Mouse (Mus musculus) NIH3T3 (cell line): Measurements from ENCODE around the gene Zswim3.

Source experiments
- DNase-seq: peaks from one replicate; pipeline ENCODE4 v3.0.0-alpha.2; 2012; ENCODE audit warnings: low read depth

Zswim3 gene

DNA sequence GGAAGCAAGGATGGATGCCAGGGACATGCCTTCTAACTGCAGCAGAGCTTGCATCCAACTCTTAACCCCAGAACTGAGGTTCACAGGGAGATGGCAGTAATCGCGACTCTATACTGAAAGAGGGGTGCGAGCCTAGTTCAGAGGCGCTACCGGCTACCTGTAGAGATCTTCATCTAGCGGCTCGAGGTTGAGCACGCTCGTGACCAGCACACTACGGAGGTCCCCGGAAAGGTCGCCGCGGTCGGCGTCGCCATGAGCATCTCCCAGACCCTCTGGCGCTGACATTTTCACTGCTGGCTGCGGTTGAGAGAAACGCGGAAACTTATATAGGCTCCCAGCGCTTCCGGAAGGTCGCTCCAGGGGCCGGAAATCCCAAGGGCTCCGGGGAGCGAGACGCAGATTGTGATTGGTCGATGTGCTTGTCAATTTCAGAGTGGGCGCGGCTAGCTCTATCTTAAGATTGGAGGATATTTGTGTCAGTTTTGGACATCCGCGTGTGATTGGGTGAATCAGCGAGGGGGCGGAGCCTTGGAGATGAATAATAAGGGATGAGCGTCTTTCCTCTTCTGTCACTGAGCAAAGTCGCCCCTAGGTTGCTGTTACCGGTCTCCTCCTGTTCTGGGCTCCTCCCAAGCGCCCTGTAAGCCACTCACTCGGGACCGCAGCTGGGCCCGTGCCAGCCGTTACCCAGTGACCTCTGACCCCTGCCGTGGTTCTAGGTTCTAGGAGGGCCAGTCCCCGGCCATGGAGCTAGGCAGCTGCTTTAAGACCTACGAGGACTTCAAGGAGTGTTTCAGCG is at the start of gene Zswim3, which contains the start of gene Acot8:
Gene Zswim3, plus strand, starts transcription at position 566 of the 799 bp plus-strand sequence.
Gene Acot8, minus strand, starts transcription at position 350 of the 799 bp plus-strand sequence.
- DNase-seq = peak; percentile 99

DNA sequence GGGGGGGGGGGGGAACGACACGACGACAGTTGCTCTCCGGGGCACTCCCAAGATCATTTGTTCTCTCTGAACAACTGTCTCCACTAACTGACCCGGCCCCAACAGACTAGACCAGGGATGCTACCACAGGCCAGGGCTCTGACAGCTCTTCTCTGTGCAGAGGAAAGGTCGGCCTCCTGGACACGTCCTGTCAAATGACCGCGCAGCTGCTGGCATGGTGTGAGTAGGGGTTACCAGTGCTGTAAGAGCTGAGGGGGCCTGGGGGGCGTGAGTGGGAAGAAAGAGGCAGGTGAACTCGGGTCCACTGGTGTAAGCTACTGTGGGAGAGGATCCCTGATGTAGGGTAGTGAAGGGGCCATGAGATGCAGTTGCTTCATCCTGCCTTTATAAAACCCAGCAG is 47.1 kb upstream of the Zswim3 start:
- no peak for DNase-seq

DNA sequence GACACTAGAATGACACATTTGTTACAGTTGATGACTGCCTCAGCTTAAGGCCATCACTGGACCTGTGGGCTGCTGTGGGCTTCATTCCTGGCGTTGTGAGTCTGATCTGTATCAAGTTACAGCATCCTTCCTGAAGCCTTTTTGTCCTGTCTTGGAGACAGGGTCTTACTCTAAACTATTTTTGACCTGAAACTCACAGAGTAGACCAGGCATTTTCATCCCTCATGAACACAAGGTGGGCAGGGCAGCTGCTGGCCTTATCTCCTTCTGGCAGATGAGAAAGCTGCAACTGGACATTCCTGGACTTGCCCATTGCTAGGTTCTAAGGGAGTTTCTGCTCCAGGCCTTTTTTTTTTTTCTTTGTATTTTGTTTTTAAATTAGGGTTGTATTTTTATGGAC is 46.2 kb upstream of the Zswim3 start:
- DNase-seq = no peak

DNA sequence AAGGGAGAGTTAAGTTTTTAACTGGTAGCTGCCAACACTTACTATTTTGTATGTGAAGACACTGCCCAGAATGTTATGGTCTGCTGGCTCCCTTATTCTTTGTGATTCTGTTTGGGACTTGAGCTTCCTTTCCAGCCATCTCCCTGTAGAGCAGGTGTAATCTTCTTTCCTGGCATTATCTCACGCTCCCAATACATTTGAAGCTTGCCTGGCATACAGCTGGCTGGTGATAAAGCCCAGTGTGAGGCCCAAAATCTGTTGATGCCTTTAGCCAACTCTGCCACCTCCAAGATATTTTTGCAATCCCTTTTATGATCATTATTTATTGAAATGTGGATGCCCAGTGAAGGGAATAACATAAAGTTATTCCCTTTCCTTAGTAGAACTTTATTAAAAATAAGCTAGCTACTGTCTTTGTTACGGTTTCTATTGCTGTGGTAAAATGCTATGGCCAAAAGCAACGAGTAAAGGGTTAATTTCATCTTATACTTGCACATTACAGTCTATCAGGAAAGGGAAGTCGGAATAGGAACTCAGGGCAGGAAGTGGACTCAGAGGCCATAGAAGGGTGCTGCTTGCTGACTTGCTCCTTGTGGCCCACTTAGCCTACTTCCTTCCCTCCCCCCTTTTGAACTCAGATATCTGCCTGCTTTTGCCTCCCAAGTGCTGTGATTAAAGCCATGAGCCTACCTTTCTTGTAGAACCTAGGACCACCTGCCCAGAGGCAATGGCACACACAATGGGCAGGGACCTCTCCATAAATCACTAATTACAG is 44.7 kb upstream of the Zswim3 start:
- no peak for DNase-seq

DNA sequence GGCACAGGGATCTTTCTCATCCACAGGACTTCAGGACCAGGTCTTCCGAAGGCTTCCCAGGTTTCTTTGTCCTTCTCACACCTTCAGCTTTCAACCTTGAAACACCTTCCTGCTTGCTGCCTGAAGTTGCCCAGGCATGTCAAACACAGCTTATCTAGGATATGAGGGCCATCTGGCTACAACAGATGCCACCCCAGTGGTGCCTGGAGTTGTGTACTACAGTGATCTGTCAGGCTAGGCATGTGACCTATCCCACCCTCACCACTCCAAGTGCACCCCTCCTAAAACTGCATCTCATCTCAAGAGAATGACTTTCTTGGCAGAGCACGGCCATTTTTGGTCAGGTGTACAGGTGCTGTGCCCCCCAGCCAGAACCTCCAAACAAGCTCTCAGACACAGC is 43.4 kb upstream of the Zswim3 start:
- no peak for DNase-seq

- DNase-seq = no peak
These were observed 42.9 kb upstream of the Zswim3 start for GRCm38 (mm10) chr2:164761971-164762370.

GRCm38 (mm10) chr2:164762593-164762992 is 42.3 kb upstream of the Zswim3 start:
- DNase-seq = no peak

- no peak for DNase-seq
These were observed 39.1 kb upstream of the Zswim3 start for GRCm38 (mm10) chr2:164765841-164766240.

GRCm38 (mm10) chr2:164767812-164768540 is 36.9 kb upstream of the Zswim3 start:
- DNase-seq = no peak

DNA sequence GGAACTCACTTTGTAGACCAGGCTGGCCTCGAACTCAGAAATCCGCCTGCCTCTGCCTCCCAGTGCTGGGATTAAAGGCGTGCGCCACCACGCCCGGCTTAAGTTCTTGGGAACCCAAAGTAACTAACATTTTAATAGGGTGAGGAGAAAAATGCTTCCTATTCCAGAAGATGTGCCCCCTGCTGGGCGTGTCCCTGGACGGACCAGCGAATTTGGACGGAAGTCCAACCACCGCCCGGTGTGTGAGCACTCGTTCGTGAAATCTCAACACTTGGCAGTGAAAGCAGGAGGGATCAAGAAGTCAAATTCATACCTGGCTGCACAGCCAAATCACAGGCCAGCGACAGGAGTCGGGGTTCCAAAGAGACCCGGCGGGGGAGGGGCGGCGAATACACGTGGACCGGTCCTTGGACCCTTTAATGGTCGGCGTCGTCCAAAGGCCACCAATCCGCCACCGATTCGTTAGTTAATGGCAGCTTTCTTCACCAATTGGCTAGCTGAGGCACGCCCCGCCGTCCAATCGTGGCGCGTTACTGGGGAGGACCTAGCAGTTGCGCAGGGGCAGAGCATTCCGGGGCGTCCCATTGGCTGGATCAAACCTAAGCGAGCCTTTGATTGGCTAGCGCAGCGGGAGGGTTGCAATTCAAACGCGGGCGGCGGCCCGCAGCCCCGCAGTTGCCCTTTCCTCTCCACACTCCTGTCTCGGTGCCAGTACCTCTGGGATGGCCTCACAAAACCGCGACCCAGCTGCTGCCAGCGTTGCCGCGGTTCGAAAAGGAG is 35.5 kb upstream of the Zswim3 start, which contains the start of gene Ube2c:
Gene Ube2c, plus strand, starts transcription at position 641 of the 780 bp plus-strand sequence.
- peak; percentile 99 for DNase-seq

- DNase-seq = no peak
These were observed 34.6 kb upstream of the Zswim3 start for GRCm38 (mm10) chr2:164770279-164770678.

DNA sequence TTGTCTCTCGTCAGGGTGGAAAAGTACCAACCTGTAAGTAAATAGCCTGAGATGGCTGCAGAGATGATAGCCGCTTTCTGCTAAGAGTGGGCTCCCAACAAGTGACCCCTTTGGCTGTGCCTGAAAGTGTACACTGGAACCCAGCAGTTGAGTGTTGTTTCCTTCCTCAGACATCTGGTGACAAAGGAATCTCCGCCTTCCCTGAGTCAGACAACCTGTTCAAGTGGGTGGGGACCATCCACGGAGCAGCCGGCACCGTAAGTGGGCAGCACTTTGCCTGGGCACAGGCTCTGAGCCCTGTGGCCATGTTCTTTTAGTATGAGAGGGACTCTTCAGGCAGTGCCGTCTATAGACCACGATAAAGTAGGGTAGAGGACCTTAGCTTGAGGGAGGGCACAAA is 33.8 kb upstream of the Zswim3 start:
- DNase-seq = no peak

GRCm38 (mm10) chr2:164773229-164773988 is 31.5 kb upstream of the Zswim3 start:
- DNase-seq = no peak

DNA sequence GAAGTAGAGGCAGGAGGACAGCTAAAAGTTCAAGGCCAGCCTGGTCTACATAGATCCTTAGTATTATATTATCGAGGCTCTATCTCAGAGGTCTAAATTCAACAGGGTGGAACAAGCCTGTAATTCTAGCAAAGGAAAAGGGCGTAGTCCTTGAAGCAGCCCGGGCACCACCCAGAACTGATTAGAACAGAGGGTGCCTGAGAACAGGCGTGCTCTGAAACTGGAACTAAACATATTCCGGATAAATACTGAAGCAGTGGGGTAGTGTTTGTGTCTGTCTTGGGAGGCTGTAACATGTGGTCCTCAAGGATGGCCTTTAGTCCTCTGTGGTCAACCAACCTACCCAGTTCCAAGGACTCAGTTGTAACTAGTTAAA is 30.9 kb upstream of the Zswim3 start:
- no peak for DNase-seq

DNA sequence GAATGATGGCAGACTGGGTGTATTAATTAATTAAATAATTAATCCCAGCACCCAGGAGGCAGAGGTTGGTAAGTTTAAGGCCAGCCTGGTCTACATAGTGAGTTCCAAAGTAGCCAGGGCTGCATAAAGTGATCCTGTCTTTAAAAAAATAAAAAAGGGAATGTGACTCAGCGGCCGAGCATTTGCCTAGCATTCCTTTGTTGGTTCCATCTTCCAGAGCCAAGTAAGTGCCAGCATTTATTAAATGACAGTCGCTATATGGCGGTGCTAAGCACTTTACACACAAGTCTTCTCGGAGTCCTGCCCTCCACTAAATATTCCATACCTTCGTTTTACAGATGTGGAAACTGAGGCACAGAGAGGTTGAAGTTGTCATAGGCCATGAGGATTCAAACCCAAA is 28.8 kb upstream of the Zswim3 start:
- peak; percentile 69 for DNase-seq

DNA sequence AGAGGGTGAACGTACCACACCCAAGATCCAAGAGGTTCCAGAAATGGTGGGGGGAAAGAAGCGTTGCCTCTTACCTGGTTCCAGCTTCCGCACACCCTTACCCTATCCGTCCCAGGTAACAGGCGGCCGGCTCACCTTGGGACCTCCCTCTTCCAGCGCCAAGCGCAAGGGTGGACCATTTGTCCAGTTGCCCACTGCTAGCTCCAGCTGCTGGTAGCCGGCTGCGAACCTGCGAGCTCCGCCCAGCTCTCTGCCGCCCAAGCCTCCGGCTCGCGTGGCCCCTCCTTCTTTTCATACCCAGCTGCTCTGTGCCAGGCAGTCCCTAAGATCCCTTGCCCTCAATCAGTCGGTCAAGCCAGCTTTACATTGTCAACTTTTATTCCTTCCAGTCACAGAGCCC is 28.1 kb upstream of the Zswim3 start:
- no peak for DNase-seq

GRCm38 (mm10) chr2:164777246-164778014 is 27.5 kb upstream of the Zswim3 start:
- DNase-seq = no peak

DNA sequence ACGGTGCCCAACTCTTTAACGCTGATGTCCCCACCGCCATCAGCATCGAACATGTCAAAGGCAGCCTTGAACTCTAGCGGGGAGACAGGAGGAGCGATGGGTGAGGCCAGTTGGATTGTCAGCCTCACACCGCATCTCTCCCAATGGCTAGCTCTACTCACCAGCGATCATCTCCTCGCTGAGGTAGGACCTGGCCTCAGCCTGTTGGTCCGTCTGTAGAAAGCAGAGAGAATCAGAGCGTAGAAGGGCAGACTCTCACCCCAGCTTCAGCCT is 26.9 kb upstream of the Zswim3 start:
- DNase-seq = no peak

DNA sequence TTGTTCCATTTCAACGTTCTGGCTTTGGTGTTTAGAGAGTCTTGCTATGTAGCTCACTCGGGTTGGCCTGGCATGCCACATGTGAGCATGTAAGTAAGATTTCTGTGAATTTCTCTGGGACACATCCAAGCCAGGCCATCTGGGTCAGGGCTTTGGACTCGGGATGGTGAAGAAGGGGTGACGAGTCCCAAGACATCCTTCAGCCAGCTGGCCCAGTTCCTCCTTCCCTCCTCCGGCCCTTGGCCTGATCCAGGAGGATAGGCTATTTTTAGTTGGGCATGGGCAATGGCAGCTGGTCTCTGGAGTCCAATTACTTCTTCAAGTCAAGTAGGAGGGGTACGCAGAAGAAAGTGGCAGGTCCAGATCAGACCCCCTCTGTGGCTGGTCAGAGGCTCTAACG is 26.1 kb upstream of the Zswim3 start:
- DNase-seq = peak; percentile 25

GRCm38 (mm10) chr2:164779481-164780086 is 25.3 kb upstream of the Zswim3 start, which contains the start of gene Tnnc2:
Gene Tnnc2 (minus strand): TSS chr2:164779967.
- DNase-seq = no peak
